Mouse (Mus musculus) heart, postnatal 10 days (tissue): Measurements from ENCODE around the gene Coil. TPM values are rescaled to one million over a fixed set of nuclear protein-coding genes. Genes with fewer than 3 reads are reported as not detected.

Experiments used
- DNase-seq, 2 experiments: peaks; one replicate each; pipeline ENCODE4 v3.0.0; 2021
- intact Hi-C: fragments of 180-260 bp; cut with DNase I; formaldehyde crosslinking; loops from one replicate; pipeline ENCODE4 v1.15.1; 2025
- total RNA-seq, 2 experiments: library from RNA; stranded (reverse); gene quantifications; 2 replicates each; pipeline ENCODE4 v1.2.3; 2021

Gene Coil
- total RNA-seq, 2 experiments from 2014 or later, result 6.0 to 7.5 TPM

DNA sequence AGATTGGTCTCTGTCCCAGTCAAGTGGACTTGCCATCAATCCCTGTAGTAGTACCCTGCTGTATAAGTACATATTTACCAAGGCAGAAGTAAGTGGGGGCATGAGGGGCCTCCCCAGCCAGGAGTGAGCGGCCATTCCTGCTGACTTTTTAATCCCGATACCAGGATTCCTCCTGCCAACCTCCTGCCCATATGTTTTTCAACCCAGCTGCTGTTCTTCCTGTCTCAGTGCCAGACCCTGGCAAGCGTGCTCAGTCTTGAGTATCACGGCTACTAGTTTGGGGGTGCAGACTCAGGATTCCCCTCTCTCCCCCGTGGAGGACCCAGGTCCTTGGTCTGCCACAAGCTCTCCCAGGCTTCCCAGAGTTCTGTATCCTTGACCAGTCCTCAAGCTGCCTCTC, 32.6 kb downstream of the Coil start:
- DNase-seq, result no peak
- intact Hi-C loops, result loop anchor here (2.0 kb wide), 1 partner anchor 18 kb away; no protein-coding TSS in a partner anchor

- intact Hi-C loops, result loop anchor here (2.0 kb wide), 1 partner anchor 18 kb away; no protein-coding TSS in a partner anchor
- DNase-seq, result peak in 1 of 2 experiments; percentile 38
Measured at GRCm38 (mm10) chr11:89003078-89003477, 33.0 kb downstream of the Coil start.

GRCm38 (mm10) chr11:89003726-89004125, 33.7 kb downstream of the Coil start:
- intact Hi-C loops, result loop anchor here (2.0 kb wide), 1 partner anchor 17 kb away; no protein-coding TSS in a partner anchor

GRCm38 (mm10) chr11:89005473-89005872, 35.4 kb downstream of the Coil start:
- intact Hi-C loops, result no loop called here
- DNase-seq, result no peak

More at GRCm38 (mm10) chr11:89003726-89004125, 33.7 kb downstream of the Coil start:
- DNase-seq, result no peak

GRCm38 (mm10) chr11:89006404-89006803, 36.4 kb downstream of the Coil start:
- intact Hi-C loops, result no loop called here
- no peak for DNase-seq

DNA sequence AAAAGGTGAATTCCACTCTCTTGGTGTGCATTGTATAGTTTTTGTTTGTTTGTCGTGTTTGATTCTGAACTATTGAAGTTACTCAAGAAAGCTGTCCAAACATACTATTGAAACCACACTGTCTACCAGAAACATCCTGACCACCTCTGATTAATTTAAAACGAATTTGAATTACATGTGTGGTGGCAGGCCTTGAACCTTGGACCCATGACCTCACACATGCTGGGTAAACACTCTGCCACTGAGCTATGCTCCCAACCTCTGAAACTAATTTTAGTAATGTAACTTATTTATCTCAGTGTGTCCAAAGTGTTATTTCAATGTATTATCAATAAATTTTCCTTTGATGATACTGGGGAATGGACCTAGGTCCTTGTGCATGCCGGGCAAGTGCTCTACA, 37.5 kb downstream of the Coil start:
- intact Hi-C loops, result no loop called here

DNA sequence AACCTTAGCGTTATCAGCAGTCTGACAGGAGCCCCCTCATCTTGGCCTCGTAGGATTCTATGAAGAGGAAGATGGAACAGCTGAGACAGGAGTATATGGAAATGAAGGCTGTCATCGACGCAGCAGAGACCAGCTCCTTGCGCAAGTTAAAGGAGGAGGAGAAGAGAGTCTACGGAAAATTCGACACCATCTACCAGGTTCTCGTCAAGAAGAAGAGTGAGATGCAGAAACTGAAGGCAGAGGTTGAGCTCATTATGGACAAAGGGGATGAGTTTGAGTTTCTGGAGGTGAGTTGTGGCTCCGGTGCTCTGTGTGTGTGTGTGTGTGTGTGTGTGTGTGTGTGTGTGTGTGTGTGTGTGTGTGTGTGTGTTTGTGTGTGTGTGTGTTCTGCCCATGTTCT, 39.0 kb downstream of the Coil start:
- no peak for DNase-seq
- intact Hi-C loops, result no loop called here

More for the DNA sequence above, 37.5 kb downstream of the Coil start:
- DNase-seq, result no peak

GRCm38 (mm10) chr11:89009496-89009895, 39.4 kb downstream of the Coil start:
- intact Hi-C loops, result no loop called here
- DNase-seq, result no peak

DNA sequence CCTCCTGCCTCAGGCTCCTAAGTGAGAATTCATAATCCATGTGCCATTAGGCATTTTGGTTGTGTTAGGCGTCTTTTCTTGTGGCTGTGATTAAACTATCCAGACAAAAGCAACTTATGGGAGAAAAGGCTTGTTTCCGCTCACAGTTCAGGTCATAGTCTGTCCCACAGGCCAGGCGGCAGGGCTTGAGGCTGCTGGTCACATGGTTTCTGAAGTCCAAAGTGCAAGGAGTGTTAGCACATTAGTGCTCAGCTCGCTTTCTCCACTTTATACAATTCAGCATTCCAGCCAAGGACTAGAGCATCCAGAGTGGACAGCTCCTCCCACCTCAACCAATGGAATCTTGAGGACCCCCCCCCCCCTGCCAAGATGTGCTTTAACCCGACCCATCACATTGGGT, 42.2 kb downstream of the Coil start:
- intact Hi-C loops, result no loop called here
- DNase-seq, result no peak

DNA sequence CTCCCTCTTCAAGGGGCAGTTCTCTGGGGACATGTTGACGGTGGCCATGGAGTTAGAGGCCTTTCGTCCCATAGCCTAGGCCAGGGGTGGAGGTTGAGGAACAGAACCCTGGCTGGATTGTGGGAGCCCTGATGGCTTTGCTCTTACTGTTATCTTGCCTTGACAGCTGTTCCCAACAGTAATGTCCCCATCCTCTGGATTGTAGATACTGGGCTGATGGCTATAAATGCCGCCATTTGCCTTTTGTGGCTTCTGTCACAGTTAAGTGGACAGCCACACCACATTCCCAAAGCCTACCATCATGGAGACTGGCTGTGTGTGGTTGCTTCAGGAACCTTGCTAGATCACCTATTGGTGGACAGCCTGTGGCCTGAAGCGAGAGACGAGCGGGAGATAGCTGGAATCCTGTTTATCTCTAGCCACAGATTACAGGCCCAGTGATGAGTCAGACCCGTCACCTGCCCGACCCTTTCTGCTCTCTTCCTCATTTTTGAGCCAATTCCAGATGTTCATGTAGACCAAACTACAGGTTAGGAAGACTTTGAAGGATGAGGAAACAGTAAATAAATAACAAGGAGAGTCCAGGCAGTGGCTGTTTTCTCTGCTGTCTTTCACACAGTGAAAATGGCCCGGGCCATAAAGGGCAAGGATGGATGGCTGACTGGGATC, 47.6 kb downstream of the Coil start:
- intact Hi-C loops, result no loop called here
- no peak for DNase-seq

- intact Hi-C loops, result loop anchor here (1.0 to 2.0 kb wide), 2 partner anchors 18 to 27 kb away; no protein-coding TSS in a partner anchor
Measured at GRCm38 (mm10) chr11:89020681-89021305, 50.7 kb downstream of the Coil start.

GRCm38 (mm10) chr11:89021687-89022086, 51.6 kb downstream of the Coil start:
- no peak for DNase-seq
- intact Hi-C loops, result loop anchor here (1.0 to 2.0 kb wide), 2 partner anchors 19 to 28 kb away; no protein-coding TSS in a partner anchor

More at GRCm38 (mm10) chr11:89020681-89021305, 50.7 kb downstream of the Coil start:
- peak; percentile 29 to 56 for DNase-seq

DNA sequence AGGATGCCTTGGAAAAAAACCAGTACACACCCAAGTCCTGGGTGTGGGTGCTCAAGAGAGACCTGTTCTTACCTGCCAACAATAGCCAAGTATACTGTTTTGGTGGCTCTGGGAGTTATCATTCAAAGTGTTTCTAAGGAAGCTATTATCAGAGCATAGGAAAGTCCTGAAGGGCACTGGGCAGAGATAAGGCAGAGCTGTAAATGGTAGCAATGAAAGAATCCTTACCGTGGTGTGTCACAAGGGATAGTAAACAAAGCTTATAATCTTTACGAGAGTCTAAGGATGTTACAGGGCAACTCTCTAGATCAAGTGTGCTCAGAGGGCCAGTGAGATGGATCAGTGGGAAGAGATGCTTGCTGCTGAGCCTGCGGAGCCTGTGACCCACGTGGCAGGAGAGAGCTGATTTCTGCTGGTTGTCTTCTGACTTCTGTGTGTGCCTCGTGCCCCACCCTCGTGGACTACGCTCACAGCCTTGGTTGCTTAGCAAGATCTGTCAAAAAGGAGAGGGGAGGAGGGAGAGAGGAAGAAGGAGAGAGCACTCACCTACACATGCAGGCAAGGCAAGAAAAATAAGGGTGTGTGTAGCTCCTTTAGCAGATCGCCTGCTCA, 52.2 kb downstream of the Coil start:
- intact Hi-C loops, result no loop called here
- DNase-seq, result no peak

DNA sequence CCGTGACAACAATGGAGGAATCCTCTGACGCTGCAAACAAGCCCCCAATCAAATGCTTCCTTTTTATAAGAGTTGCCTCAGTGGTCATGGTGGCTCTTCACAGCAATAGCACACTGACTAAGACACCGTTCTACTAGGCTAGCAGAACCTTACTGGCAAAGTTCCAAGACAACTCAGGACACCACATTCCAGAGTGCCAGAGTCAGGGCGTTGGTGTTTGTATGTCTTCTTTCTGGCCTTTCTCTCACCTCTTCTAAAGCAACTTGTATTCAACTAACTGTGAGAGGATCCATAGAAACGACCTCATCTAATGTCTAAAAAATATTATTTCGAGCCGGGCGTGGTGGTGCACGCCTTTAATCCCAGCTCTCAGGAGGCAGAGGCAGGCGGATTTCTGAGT, 53.4 kb downstream of the Coil start:
- DNase-seq, result no peak
- intact Hi-C loops, result no loop called here

- DNase-seq, result peak; percentile 86 to 91
Measured at GRCm38 (mm10) chr11:89024181-89024881, 54.3 kb downstream of the Coil start.

DNA sequence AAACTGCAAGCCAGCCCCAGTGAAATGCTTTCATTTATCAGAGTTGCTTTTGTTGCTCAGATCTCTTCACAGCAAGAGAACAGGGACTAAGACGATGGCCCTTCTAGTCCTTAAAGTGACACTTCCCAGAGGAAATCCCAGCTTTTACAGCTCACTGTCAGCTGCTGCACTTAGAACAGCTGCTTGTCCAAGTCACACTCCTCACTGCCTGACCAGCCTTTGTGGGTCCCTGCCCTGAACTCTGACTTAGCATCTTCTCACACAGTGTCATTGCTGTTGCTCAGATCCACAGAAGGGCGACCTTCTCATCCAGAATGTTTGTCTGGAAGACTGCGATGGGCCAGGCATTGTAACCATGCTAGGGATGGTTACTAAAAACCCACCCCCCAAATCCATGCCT, 55.6 kb downstream of the Coil start:
- intact Hi-C loops, result no loop called here
- peak in 1 of 2 experiments; percentile 23 for DNase-seq

More at GRCm38 (mm10) chr11:89024181-89024881, 54.3 kb downstream of the Coil start:
- intact Hi-C loops, result no loop called here

- intact Hi-C loops, result no loop called here
- DNase-seq, result no peak
Measured at GRCm38 (mm10) chr11:89026117-89026516, 56.1 kb downstream of the Coil start.

DNA sequence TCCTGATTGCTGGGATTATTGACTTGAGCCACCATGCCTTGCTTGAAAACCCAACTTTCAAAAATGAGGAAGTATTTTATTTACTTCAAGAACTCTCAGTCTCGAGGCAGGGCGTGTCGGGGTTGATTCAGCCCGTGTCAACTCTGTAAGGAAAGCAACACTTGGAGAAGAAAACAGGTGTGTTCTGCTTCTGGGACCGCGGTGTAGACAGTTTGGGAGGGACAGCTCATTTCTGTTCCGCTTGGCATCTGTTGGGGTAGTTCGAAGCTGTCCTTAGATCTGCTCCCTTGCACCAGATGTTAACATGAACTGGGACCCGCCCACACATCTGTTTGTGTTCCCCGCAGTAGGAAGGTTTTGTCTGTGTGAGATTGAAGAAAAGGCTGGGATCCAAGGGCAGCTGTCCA, 57.9 kb downstream of the Coil start:
- peak; percentile 62 to 70 for DNase-seq
- intact Hi-C loops, result no loop called here

DNA sequence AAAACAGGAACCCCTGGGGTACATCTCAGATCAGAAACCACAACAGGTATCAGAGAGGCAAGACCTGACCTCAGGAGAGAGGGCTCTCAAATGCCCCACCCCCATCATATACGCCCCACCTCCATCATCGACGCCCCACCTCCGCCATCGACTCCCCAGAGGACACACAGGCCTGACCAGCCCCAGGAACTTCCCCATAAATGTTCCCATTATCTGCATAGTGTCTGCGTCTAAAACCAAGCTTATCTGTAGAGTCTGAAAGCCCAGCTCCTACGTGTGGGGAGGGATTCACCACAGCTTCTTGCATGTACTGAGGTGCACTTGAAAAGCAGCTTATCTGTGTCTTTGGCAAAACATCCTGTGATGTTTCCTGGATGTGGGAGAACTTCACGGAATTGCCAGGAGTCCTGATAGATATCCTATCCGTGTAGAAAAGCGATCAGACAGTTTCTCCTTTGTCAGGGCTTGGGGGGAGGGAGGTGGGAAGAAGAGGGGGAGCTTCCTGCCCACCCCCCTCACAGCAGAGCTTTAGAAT, 58.9 kb downstream of the Coil start:
- peak; percentile 42 to 47 for DNase-seq
- intact Hi-C loops, result no loop called here

- DNase-seq, result no peak
- intact Hi-C loops, result no loop called here
Measured at GRCm38 (mm10) chr11:89030552-89030951, 60.5 kb downstream of the Coil start.

DNA sequence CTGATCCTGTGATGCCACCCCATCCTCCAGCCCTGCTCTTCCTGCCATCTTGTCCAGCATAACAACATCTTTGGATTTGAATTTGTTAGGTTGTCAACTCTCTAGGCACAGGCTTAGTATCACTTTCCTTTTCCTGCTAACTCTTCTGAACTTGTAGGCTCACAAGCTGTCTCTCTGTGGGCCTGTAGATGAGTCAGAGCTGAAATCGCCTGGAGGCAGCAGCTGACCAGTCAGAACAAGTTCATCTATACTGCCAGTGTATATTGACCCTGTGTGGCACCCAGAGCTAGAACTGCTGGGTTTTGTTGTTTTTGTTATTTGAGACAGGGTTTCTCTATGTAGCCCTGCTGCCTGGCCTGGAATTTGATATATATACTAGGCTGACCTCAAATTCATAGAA, 61.1 kb downstream of the Coil start:
- DNase-seq, result no peak
- intact Hi-C loops, result no loop called here
